Mouse (Mus musculus): Measurements from ENCODE around the gene Ndufaf2.

DNA sequence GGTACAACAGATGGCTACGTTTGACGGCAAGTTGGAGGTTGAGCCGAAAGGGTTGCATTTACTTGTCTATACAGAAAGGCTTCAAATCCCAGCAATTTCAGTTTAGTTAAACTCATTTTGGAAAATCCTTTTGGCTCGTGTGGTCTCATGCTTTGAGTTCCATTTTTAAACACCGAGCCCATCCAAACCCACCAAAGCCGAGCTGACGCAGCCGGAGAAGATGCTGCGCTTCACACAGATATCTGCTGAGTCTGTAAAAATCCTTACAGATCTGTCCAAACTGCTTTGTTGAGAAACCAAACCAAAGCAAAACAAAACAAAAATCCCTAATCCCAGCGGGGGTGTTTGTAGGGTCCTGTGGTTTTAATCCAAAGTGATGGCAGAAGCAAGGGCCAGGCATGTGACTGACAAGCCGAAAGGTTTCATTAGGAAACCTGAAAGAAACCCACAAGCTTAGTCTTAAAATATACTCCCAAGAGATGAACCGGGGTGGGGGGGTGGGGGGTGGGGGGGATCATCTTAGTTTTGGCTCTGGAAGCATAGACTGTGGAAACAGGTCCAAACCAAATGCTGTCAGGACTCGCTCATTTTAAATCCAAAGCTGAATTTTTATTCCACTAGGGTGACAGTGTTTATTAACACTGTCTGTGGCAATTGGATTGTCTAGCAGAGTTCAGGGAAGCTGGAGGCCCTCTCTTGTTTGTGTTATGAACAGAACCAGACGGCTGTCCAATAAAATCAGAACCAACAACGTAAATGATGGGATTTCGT lies 181.4 kb downstream of the Ndufaf2 start:
- TF ChIP-seq CTCF (IDR thresholded peaks at IDR 0.05; ENCODE audit: extremely low read depth, insufficient read length, insufficient replicate concordance, low read depth, low read length) (no peak), POLR2A (IDR thresholded peaks at IDR 0.05; ENCODE audit: low read depth, low read length) (no peak)

All from small intestine, adult 2 months (tissue).